11 mouse cellular contexts compared by ENCODE assay signal in the genomic region with DNA sequence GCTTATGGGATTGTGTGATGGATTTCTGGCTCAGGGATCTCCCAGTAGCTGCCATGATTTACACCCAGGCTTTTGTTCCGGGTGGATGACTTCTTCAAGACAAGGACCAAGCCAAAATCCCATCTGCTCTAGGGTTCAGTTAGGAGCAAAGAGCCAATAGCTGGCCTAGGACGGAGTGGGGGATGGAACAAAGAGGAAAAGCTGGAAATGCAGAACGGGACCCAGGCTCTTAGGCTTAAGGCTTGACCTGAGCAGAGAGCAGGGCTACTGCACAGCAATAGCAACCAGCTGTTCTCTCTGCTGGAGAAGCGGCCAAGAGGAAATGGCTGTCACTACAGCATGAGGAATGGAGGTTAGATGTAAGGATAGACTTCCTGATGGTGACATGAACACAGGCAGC. TPM values are rescaled to one million over a fixed set of nuclear protein-coding genes. Genes with fewer than 3 reads are reported as not detected.
DNase-seq lines count a peak whose midpoint lies in the region; TF ChIP-seq lines count a peak whose summit lies in the region.
"Had no signal": no experiment of that assay in that cellular context is flagged by ENCODE, and none has a peak within 500 bp of the region (broad histone marks: within the 10 kb centered on the region; RNA-seq: fewer than 3 reads in every experiment).

No protein-coding gene starts in this region.

- no peaks in the 10 kb centered on the region for H3K36me3 ChIP-seq in kidney, adult 2 months (ENCODE audit: control insufficient read depth, insufficient read depth, low read length)
- H3K36me3 ChIP-seq: limb, embryonic 12.5 days had no signal

- H3K4me1 ChIP-seq in cerebellum, adult 2 months (ENCODE audit: control insufficient read depth, insufficient read depth, low read length) = peaks cover 15% of the 10 kb centered on the region
- peaks cover 29% of the 10 kb centered on the region for H3K4me1 ChIP-seq in kidney, adult 2 months (ENCODE audit: control insufficient read depth, insufficient read depth, low read length)

- intact Hi-C loops in left cerebral cortex, postnatal 4 days (cut with DNase I) = no loop called here

- DNase-seq in cerebellum, adult 2 months = no peak
- DNase-seq in cerebellum, adult 9-10 months = no peak
- DNase-seq in left cerebral cortex, postnatal 4 days = peak; percentile 57
- no peak for DNase-seq in left cerebral cortex, adult 11 months (ENCODE audit: low spot score)
- DNase-seq in kidney, adult 2 months = peak; percentile 75
- DNase-seq in lung, postnatal 10 days = peak; percentile 55
- no peak for DNase-seq in spleen, postnatal 36 days (ENCODE audit: low spot score in 2 of 2)
- no peak for DNase-seq in gastrocnemius, adult 8-10 months (ENCODE audit: low spot score in 2 of 2)
- DNase-seq: adrenal gland, adult 8-10 months; midbrain, embryonic 14.5 days had no signal

- TF ChIP-seq POLR2A in cerebellum, adult 2 months (IDR thresholded peaks at IDR 0.05; ENCODE audit: borderline replicate concordance, insufficient read depth, low read length) = no peak
- TF ChIP-seq POLR2A in kidney, adult 2 months (IDR thresholded peaks at IDR 0.05; ENCODE audit: low read depth, low read length) = no peak

- peak overlapping the region; percentile 13; the same call in 1 of the 2 replicates for H3K27ac ChIP-seq in cerebellum, adult 2 months (ENCODE audit: insufficient read depth, low read length)
- H3K27ac ChIP-seq in kidney, adult 2 months (ENCODE audit: insufficient read depth, low read depth, low read length) = peak overlapping the region; percentile 33; the same call in 1 of the 2 replicates
- H3K27ac ChIP-seq: limb, embryonic 12.5 days had no signal

- no peak overlapping the region for H3K4me3 ChIP-seq in cerebellum, adult 2 months (replicated peaks; ENCODE audit: insufficient read depth, low read depth, low read length)
- no peak overlapping the region for H3K4me3 ChIP-seq in kidney, adult 2 months (ENCODE audit: insufficient read depth, low read depth, low read length)
- H3K4me3 ChIP-seq: limb, embryonic 12.5 days had no signal

- no peaks in the 10 kb centered on the region for H3K27me3 ChIP-seq in cerebellum, adult 2 months (ENCODE audit: control insufficient read depth, insufficient read depth, low read length)
- no peaks in the 10 kb centered on the region for H3K27me3 ChIP-seq in kidney, adult 2 months (replicated peaks; ENCODE audit: control insufficient read depth, insufficient read depth, low read length)
- H3K27me3 ChIP-seq: limb, embryonic 12.5 days had no signal

- TF ChIP-seq CTCF in cerebellum, adult 2 months (IDR thresholded peaks at IDR 0.05; ENCODE audit: borderline replicate concordance, insufficient read depth, low read depth, low read length) = no peak
- no peak for TF ChIP-seq CTCF in kidney, adult 2 months (conservative IDR thresholded peaks at IDR 0.05; ENCODE audit: insufficient read depth, insufficient read length, low read depth, low read length)

- 47% methylated on average over 4 of the region's 4 CpGs for WGBS in cerebellum, adult 2 months
- WGBS in kidney, adult 2 months = 44% methylated on average over 4 of the region's 4 CpGs

RNA-seq across cellular contexts. Expression of gene Cdk18, which starts 14.2 kb away (rescaled TPM):
- polyA plus RNA-seq in cerebellum, adult 2 months (2012; rRNA removed) = 32.1 and 35.8 TPM in 2 replicates
- total RNA-seq in left cerebral cortex, postnatal 4 days (2021) = 10 to 100 TPM in 1 of 2 experiments, 1 to 10 TPM in 1; 9.3 to 11.5 TPM
- 69.3 and 73.8 TPM in 2 replicates for polyA plus RNA-seq in kidney, adult 2 months (2012; rRNA removed)
- 1 to 10 TPM; 4.2 to 6.7 (median 4.2) TPM for total RNA-seq in gastrocnemius, adult 8-10 months (2022)

RNA-seq across cellular contexts. Expression of gene Mfsd4a, which starts 57.4 kb away (rescaled TPM):
- 42.8 and 52.9 TPM in 2 replicates for polyA plus RNA-seq in cerebellum, adult 2 months (2012; rRNA removed)
- 10 to 100 TPM; 14.6 to 20.9 TPM for total RNA-seq in left cerebral cortex, postnatal 4 days (2021)
- polyA plus RNA-seq in kidney, adult 2 months (2012; rRNA removed) = 64.1 and 84.5 TPM in 2 replicates
- total RNA-seq in gastrocnemius, adult 8-10 months (2022) = 10 to 100 TPM; 11.6 to 17.4 (median 14.7) TPM

Comparison
In these comparisons a context has a peak if more than half of its experiments do, and no peak if none do; other contexts are left out.
1. DNase-seq: peak in left cerebral cortex, postnatal 4 days (single experiment), kidney, adult 2 months (single experiment) and lung, postnatal 10 days (single experiment); none in cerebellum, adult 2 months (0 of 2), cerebellum, adult 9-10 months (single experiment), left cerebral cortex, adult 11 months (single experiment), spleen, postnatal 36 days (0 of 2) and gastrocnemius, adult 8-10 months (0 of 2).